Mouse (Mus musculus): ENCODE data around the gene Gm28729.
"Not testable (repeated sequence)": the region's sequence is repeated elsewhere in the genome, so short reads cannot be mapped to it uniquely, and the experiment has no call there.

Gm28729 gene

GRCm38 (mm10) chr9:96524972-96525506 lies at the start of gene Gm28729:
Gene Gm28729, minus strand, starts transcription at chr9:96525264.
- DNase-seq (ENCODE audit: low spot score in 2 of 2) = no peak

GRCm38 (mm10) chr9:96573252-96573651 lies 48.2 kb upstream of the Gm28729 start:
- DNase-seq (ENCODE audit: low spot score in 2 of 2) = no peak

- no peak for DNase-seq (ENCODE audit: low spot score in 2 of 2)
Measured at GRCm38 (mm10) chr9:96572754-96573153, 47.7 kb upstream of the Gm28729 start.

- no peak for DNase-seq (ENCODE audit: low spot score in 2 of 2)
Measured at GRCm38 (mm10) chr9:96566470-96566996, 41.5 kb upstream of the Gm28729 start.

GRCm38 (mm10) chr9:96563501-96563900 lies 38.4 kb upstream of the Gm28729 start:
- DNase-seq (ENCODE audit: low spot score in 2 of 2) = no peak

- no peak for DNase-seq (ENCODE audit: low spot score in 2 of 2)
Measured at GRCm38 (mm10) chr9:96559148-96559547, 34.1 kb upstream of the Gm28729 start.

- no peak for DNase-seq (ENCODE audit: low spot score in 2 of 2)
Measured at GRCm38 (mm10) chr9:96558594-96558993, 33.5 kb upstream of the Gm28729 start.

- DNase-seq (ENCODE audit: low spot score in 2 of 2) = no peak
Measured at GRCm38 (mm10) chr9:96554095-96554494, 29.0 kb upstream of the Gm28729 start.

GRCm38 (mm10) chr9:96545410-96545809 lies 20.3 kb upstream of the Gm28729 start:
- peak in 1 of 2 experiments; percentile 49 for DNase-seq (ENCODE audit: low spot score in 2 of 2)

GRCm38 (mm10) chr9:96543643-96544640 lies 18.9 kb upstream of the Gm28729 start:
- DNase-seq (ENCODE audit: low spot score in 2 of 2) = peak in 1 of 2 experiments; percentile 30

- no peak for DNase-seq (ENCODE audit: low spot score in 2 of 2)
Measured at GRCm38 (mm10) chr9:96538916-96539315, 13.9 kb upstream of the Gm28729 start.

- DNase-seq (ENCODE audit: low spot score in 2 of 2) = no peak
Measured at GRCm38 (mm10) chr9:96537615-96537919, 12.5 kb upstream of the Gm28729 start.

GRCm38 (mm10) chr9:96536895-96537614 lies 12.0 kb upstream of the Gm28729 start:
- DNase-seq (ENCODE audit: low spot score in 2 of 2) = peak in 1 of 2 experiments; percentile 39

- DNase-seq (ENCODE audit: low spot score in 2 of 2) = not testable (repeated sequence)
Measured at GRCm38 (mm10) chr9:96536093-96536492, 11.0 kb upstream of the Gm28729 start.

GRCm38 (mm10) chr9:96535431-96535830 lies 10.4 kb upstream of the Gm28729 start:
- DNase-seq (ENCODE audit: low spot score in 2 of 2) = no peak

- DNase-seq (ENCODE audit: low spot score in 2 of 2) = no peak
Measured at GRCm38 (mm10) chr9:96534256-96534655, 9.2 kb upstream of the Gm28729 start.

GRCm38 (mm10) chr9:96533476-96533875 lies 8.4 kb upstream of the Gm28729 start:
- DNase-seq (ENCODE audit: low spot score in 2 of 2) = no peak

- DNase-seq (ENCODE audit: low spot score in 2 of 2) = no peak
Measured at GRCm38 (mm10) chr9:96532531-96532930, 7.5 kb upstream of the Gm28729 start.

- no peak for DNase-seq (ENCODE audit: low spot score in 2 of 2)
Measured at GRCm38 (mm10) chr9:96530674-96531081, 5.6 kb upstream of the Gm28729 start.

- DNase-seq (ENCODE audit: low spot score in 2 of 2) = no peak
Measured at GRCm38 (mm10) chr9:96529961-96530673, 5.1 kb upstream of the Gm28729 start.

GRCm38 (mm10) chr9:96526011-96526410 lies 947 bp upstream of the Gm28729 start:
- no peak for DNase-seq (ENCODE audit: low spot score in 2 of 2)

GRCm38 (mm10) chr9:96523148-96523547 lies 1.9 kb downstream of the Gm28729 start:
- DNase-seq (ENCODE audit: low spot score in 2 of 2) = no peak
